Mouse (Mus musculus) urinary bladder, postnatal 36 days (tissue): ENCODE data around the gene Stac.
A peak's percentile ranks its signal among the peaks of the same experiment; 100 is the strongest.

Source experiments
- DNase-seq, 2 experiments: peaks; one replicate each; pipeline ENCODE4 v3.0.0; 2022; ENCODE audit warnings: low spot score in 2 of 2, mixed read lengths in 1 of 2

Gene Stac

GRCm38 (mm10) chr9:111689680-111690483, at the start of gene Stac:
Gene Stac (minus strand): TSS chr9:111690348.
- peak in 1 of 2 experiments; percentile 2 for DNase-seq

GRCm38 (mm10) chr9:111739431-111740245, 49.5 kb upstream of the Stac start:
- no peak for DNase-seq

GRCm38 (mm10) chr9:111739026-111739425, 48.9 kb upstream of the Stac start:
- DNase-seq, result no peak

GRCm38 (mm10) chr9:111737796-111738195, 47.6 kb upstream of the Stac start:
- no peak for DNase-seq

- no peak for DNase-seq
These were observed 45.8 kb upstream of the Stac start for GRCm38 (mm10) chr9:111735931-111736330.

- DNase-seq, result no peak
These were observed 42.0 kb upstream of the Stac start for GRCm38 (mm10) chr9:111731939-111732670.

GRCm38 (mm10) chr9:111724981-111725593, 34.9 kb upstream of the Stac start:
- DNase-seq, result no peak

GRCm38 (mm10) chr9:111714457-111714856, 24.3 kb upstream of the Stac start:
- DNase-seq, result no peak

- no peak for DNase-seq
These were observed 10.0 kb upstream of the Stac start for GRCm38 (mm10) chr9:111700101-111700500.

- DNase-seq, result no peak
These were observed 322 bp upstream of the Stac start for GRCm38 (mm10) chr9:111690484-111690855.

- no peak for DNase-seq
These were observed 1.0 kb downstream of the Stac start for GRCm38 (mm10) chr9:111689146-111689545.

GRCm38 (mm10) chr9:111684170-111684569, 6.0 kb downstream of the Stac start:
- DNase-seq, result no peak

GRCm38 (mm10) chr9:111679516-111679915, 10.6 kb downstream of the Stac start:
- DNase-seq, result no peak

- DNase-seq, result no peak
These were observed 20.3 kb downstream of the Stac start for GRCm38 (mm10) chr9:111669816-111670215.

- no peak for DNase-seq
These were observed 35.1 kb downstream of the Stac start for GRCm38 (mm10) chr9:111655066-111655465.

GRCm38 (mm10) chr9:111644228-111644627, 45.9 kb downstream of the Stac start:
- DNase-seq, result no peak

- DNase-seq, result no peak
These were observed 46.8 kb downstream of the Stac start for GRCm38 (mm10) chr9:111643369-111643768.

GRCm38 (mm10) chr9:111637641-111638040, 52.5 kb downstream of the Stac start:
- DNase-seq, result no peak

GRCm38 (mm10) chr9:111632833-111633232, 57.3 kb downstream of the Stac start:
- no peak for DNase-seq

GRCm38 (mm10) chr9:111621191-111621590, 69.0 kb downstream of the Stac start:
- DNase-seq, result no peak

GRCm38 (mm10) chr9:111611341-111611740, 78.8 kb downstream of the Stac start:
- DNase-seq, result no peak

GRCm38 (mm10) chr9:111608762-111609161, 81.4 kb downstream of the Stac start:
- no peak for DNase-seq
